Mouse (Mus musculus) E14TG2a.4 (cell line): ENCODE data around the gene Igfals.
A peak's percentile ranks its signal among the peaks of the same experiment; 100 is the strongest.

Source experiments
- H3K27me3 ChIP-seq: 2 replicates; pipeline ENCODE4 v1.6.1; 2014; ENCODE audit warnings: low read length, control low read depth; ENCODE audit not compliant: insufficient read depth
- H3K36me3 ChIP-seq: 2 replicates; pipeline ENCODE4 v1.6.1; 2014; ENCODE audit warnings: low read length, control low read depth; ENCODE audit not compliant: insufficient read depth
- H3K4me1 ChIP-seq: replicated peaks from 2 replicates; pipeline ENCODE4 v1.6.1; 2014; ENCODE audit warnings: low read depth, low read length, control low read depth
- H3K4me3 ChIP-seq: replicated peaks from 2 replicates; pipeline ENCODE4 v1.5.1; 2014; ENCODE audit warnings: mild to moderate bottlenecking, low read length
- H3K9me3 ChIP-seq: 2 replicates; pipeline ENCODE4 v1.6.1; 2014; ENCODE audit warnings: low read length, control low read depth
- CTCF ChIP-seq: conservative IDR thresholded peaks from 2 replicates; pipeline ENCODE4 v1.5.1; 2014; ENCODE audit warnings: low read length
- NANOG ChIP-seq: IDR thresholded peaks from 2 replicates; pipeline ENCODE4 v1.6.1; 2014; ENCODE audit warnings: borderline replicate concordance, low read length, mixed read lengths
- POU5F1 ChIP-seq: IDR thresholded peaks from 2 replicates; pipeline ENCODE4 v1.6.1; 2014; ENCODE audit warnings: low read length, borderline replicate concordance

The Igfals gene

DNA sequence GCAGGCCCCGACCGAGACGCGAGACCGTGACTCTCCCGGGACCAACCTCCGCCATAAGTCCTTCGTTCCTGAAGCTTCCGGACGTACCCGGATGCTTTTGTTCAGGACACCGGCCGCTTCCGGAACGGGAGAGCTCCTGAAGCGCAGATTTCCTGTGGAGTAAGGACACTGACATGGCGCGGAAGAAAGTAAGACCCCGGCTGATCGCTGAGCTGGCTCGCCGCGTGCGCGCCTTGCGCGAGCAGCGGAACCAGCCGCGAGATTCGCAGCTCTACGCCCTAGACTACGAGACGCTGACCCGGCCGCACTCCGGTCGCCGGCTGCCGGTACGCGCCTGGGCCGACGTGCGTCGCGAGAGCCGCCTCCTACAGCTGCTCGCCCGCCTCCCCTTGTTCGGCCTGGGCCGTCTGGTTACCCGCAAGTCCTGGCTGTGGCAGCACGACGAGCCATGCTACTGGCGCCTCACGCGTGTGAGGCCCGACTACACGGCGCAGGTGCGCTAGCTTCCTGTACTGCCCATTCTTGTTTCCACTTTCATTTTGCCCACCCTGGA lies 29.3 kb downstream of the Igfals start, which contains the start of the genes Eme2 and Mrps34:
Eme2 (minus strand) TSS at position 93 of the 553 bp plus-strand sequence.
Mrps34 (plus strand) TSS at position 122 of the 553 bp plus-strand sequence.
- peaks cover 74% of the 10 kb centered on the region for H3K4me1 ChIP-seq
- H3K36me3 ChIP-seq, result peaks cover 82% of the 10 kb centered on the region
- H3K27me3 ChIP-seq, result no peaks in the 10 kb centered on the region
- no peak for TF ChIP-seq CTCF
- TF ChIP-seq NANOG, result no peak
- no peak for TF ChIP-seq POU5F1
- H3K9me3 ChIP-seq, result no peaks in the 10 kb centered on the region
- H3K4me3 ChIP-seq, result peak within 1 kb of the TSS; percentile 94

GRCm38 (mm10) chr17:24895571-24896240 lies 29.9 kb downstream of the Igfals start:
- no peak for TF ChIP-seq NANOG
- TF ChIP-seq CTCF, result no peak
- no peak for TF ChIP-seq POU5F1
- Histone ChIP-seq H3K36me3 (peaks cover 82% of the 10 kb centered on the region), H3K27me3 (no peaks in the 10 kb centered on the region), H3K4me3 (peak overlapping the region; percentile 94), H3K9me3 (no peaks in the 10 kb centered on the region), H3K4me1 (peaks cover 68% of the 10 kb centered on the region)

DNA sequence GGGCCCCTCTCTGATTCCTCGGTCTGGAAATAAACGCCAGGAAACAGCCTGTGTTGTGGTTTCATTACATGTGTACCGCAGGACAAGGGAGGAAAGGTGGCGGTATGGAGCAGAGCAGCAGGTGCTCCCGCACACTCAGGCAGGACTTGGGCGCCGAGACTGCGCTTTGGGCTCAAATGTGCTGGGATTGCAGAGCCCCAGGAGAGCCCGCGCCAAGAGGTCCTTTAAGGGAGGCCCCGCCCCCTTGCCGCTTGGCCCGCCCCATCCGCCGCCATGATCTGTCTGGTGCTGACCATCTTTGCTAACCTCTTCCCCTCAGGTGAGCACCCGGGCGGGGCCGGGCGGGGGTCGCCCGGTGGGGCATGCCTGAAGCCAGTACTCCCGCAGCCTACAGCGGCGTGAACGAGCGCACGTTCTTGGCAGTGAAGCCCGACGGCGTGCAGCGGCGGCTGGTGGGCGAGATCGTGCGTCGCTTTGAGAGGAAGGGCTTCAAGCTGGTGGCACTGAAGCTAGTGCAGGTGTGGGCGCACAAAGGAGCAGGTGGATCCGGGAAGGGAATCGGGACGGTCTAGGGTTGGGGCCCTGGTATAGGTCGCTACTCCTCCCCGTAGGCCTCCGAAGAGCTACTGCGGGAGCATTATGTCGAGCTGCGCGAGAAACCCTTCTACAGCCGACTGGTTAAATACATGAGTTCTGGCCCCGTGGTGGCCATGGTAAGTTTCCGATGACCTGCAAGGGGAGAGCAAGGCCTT lies 30.6 kb downstream of the Igfals start, which contains the start of gene Nme3:
Nme3 (plus strand) TSS at position 260 of the 752 bp plus-strand sequence.
- Histone ChIP-seq H3K27me3 (no peaks in the 10 kb centered on the region), H3K4me3 (peak within 1 kb of the TSS; percentile 94), H3K36me3 (peaks cover 82% of the 10 kb centered on the region), H3K4me1 (peaks cover 61% of the 10 kb centered on the region), H3K9me3 (no peaks in the 10 kb centered on the region)
- TF ChIP-seq NANOG, result no peak
- no peak for TF ChIP-seq POU5F1
- TF ChIP-seq CTCF, result no peak

- Histone ChIP-seq H3K27me3 (no peaks in the 10 kb centered on the region), H3K9me3 (no peaks in the 10 kb centered on the region), H3K4me1 (peaks cover 60% of the 10 kb centered on the region), H3K36me3 (peaks cover 82% of the 10 kb centered on the region), H3K4me3 (peak overlapping the region; percentile 94)
- TF ChIP-seq CTCF (no peak), NANOG (no peak), POU5F1 (no peak)
These were observed 31.1 kb downstream of the Igfals start for GRCm38 (mm10) chr17:24896993-24897269.

DNA sequence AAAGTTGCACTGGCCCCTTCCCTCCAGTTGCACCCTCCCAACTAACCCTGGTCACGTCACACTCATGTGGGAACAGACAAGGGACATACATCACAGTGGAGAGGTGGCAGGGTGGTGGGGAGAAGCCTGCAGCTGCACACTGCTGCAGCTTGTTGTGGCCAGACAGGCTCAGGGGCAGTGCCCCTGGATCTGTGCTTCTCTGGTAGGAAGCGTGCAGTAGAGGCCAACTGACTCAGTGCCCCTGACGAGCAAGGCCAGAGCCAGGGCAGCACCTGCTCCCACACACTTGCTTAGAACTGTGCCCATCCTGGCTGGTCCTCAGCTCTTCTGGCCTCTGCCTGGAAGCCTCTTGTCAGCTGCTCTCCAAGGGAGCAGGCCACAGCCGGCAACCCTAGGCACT lies 31.8 kb downstream of the Igfals start:
- Histone ChIP-seq H3K4me1 (peaks cover 57% of the 10 kb centered on the region), H3K36me3 (peaks cover 82% of the 10 kb centered on the region), H3K27me3 (no peaks in the 10 kb centered on the region), H3K4me3 (peak overlapping the region; percentile 94), H3K9me3 (no peaks in the 10 kb centered on the region)
- no peak for TF ChIP-seq POU5F1
- no peak for TF ChIP-seq CTCF
- no peak for TF ChIP-seq NANOG

- 0 out of 2 replicates have a peak overlapping the region, but pooled peaks have one; percentile 94 for H3K4me3 ChIP-seq
- peaks cover 55% of the 10 kb centered on the region for H3K4me1 ChIP-seq
- TF ChIP-seq NANOG (no peak), CTCF (no peak), POU5F1 (no peak)
- H3K27me3 ChIP-seq, result no peaks in the 10 kb centered on the region
- no peaks in the 10 kb centered on the region for H3K9me3 ChIP-seq
- H3K36me3 ChIP-seq, result peaks cover 81% of the 10 kb centered on the region
These were observed 32.5 kb downstream of the Igfals start for GRCm38 (mm10) chr17:24898041-24898854.

DNA sequence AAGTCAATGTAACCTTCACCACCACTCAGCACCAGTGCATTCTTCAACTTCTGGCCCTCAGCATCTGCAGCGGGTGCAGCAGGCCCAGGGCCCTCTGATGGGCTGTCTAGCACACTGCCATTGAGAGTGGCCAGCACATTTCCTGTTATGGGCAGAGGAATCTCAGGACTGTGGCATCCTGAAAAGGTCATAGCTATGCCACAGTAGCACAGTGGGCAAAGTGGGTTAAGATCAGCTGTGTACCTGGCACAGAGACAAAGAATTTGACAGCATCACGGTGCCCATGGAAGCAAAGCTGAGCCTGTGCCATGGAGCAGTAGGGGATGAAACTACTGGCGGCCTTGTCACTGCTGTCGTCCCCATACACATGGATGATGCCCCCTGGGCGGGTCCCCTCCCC lies 33.4 kb downstream of the Igfals start:
- Histone ChIP-seq H3K27me3 (no peaks in the 10 kb centered on the region), H3K4me3 (no peak overlapping the region), H3K4me1 (peaks cover 55% of the 10 kb centered on the region), H3K36me3 (peaks cover 81% of the 10 kb centered on the region), H3K9me3 (no peaks in the 10 kb centered on the region)
- no peak for TF ChIP-seq POU5F1
- no peak for TF ChIP-seq NANOG
- TF ChIP-seq CTCF, result no peak

DNA sequence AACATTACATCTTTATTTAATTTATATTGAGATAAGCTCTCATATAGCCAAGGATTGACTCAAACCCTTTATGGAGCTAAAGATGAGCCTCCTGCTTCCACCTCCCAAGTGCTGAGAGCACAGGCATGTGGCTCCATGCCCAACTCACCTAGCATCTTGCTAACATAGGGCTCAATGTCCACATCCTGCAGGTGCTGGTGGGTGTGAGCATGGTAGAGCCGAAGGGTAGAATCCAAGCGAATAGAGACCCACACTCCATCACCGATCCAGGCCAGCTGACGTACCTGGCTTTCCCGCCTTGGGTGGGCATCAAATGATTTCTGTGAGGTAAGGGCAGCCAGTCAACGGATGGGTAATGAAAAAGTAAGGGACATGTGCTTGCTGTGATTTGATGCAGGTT lies 34.2 kb downstream of the Igfals start:
- TF ChIP-seq POU5F1 (no peak), NANOG (no peak), CTCF (no peak)
- Histone ChIP-seq H3K4me1 (peaks cover 53% of the 10 kb centered on the region), H3K27me3 (no peaks in the 10 kb centered on the region), H3K9me3 (no peaks in the 10 kb centered on the region), H3K4me3 (no peak overlapping the region), H3K36me3 (peaks cover 90% of the 10 kb centered on the region)
